In genomic region chr14:54261386-54261785, GRCm38 (mm10) we compare ENCODE assay signal across 27 mouse cellular contexts. TPM values are rescaled to one million over a fixed set of nuclear protein-coding genes. Genes with fewer than 3 reads are reported as not detected.
DNase-seq lines count a peak whose midpoint lies in the region; ATAC-seq and TF ChIP-seq lines count a peak whose summit lies in the region.
"Had no signal": no experiment of that assay in that cellular context is flagged by ENCODE, and none has a peak within 500 bp of the region (broad histone marks: within the 10 kb centered on the region; RNA-seq: fewer than 3 reads in every experiment).

No protein-coding gene starts in this region.

- no peak overlapping the region for H3K9ac ChIP-seq in intestine, embryonic 14.5 days (ENCODE audit: low read length)
- no peak overlapping the region for H3K9ac ChIP-seq in intestine, postnatal 0 days (ENCODE audit: low read depth, low read length)
- no peak overlapping the region for H3K9ac ChIP-seq in liver, postnatal 0 days (replicated peaks)
- no peak overlapping the region for H3K9ac ChIP-seq in liver, embryonic 12.5 days
- H3K9ac ChIP-seq in stomach, postnatal 0 days (ENCODE audit: low read length) = no peak overlapping the region
- H3K9ac ChIP-seq: embryonic facial prominence, embryonic 13.5 days; embryonic facial prominence, embryonic 15.5 days; forebrain, embryonic 12.5 days had no signal

- H3K27ac ChIP-seq in intestine, embryonic 14.5 days (ENCODE audit: low read depth) = no peak overlapping the region
- no peak overlapping the region for H3K27ac ChIP-seq in intestine, postnatal 0 days (ENCODE audit: low read depth, low read length)
- no peak overlapping the region for H3K27ac ChIP-seq in liver, postnatal 0 days (ENCODE audit: low read depth)
- H3K27ac ChIP-seq in liver, embryonic 12.5 days = no peak overlapping the region
- no peak overlapping the region for H3K27ac ChIP-seq in stomach, postnatal 0 days (replicated peaks)
- H3K27ac ChIP-seq: embryonic facial prominence, embryonic 13.5 days; embryonic facial prominence, embryonic 15.5 days; forebrain, embryonic 10.5 days; forebrain, embryonic 12.5 days had no signal

- peak; percentile 23 for DNase-seq in intestine, embryonic 14.5 days (ENCODE audit: low spot score)
- DNase-seq in liver, postnatal 0 days = peak; percentile 9
- peak; percentile 4 for DNase-seq in thymus, postnatal 4 days
- no peak for DNase-seq in thymus, postnatal 0 days (ENCODE audit: low spot score)
- peak; percentile 4 for DNase-seq in stomach, postnatal 0 days (ENCODE audit: low spot score)
- no peak for DNase-seq in lung, postnatal 14 days
- DNase-seq: adrenal gland, adult 2 months; adrenal gland, postnatal 10 days; adrenal gland, postnatal 25 days; cerebellum, adult 11 months; cerebellum, adult 18-20 months; cerebellum, adult 8-10 months; cerebellum, adult 9-11 months; cerebellum, postnatal 14 days; cerebellum, postnatal 36 days; embryo, embryonic 11 days had no signal

- H3K4me1 ChIP-seq in intestine, embryonic 14.5 days (replicated peaks; ENCODE audit: control insufficient read depth, insufficient read depth, low read length) = peaks cover 15% of the 10 kb centered on the region
- no peaks in the 10 kb centered on the region for H3K4me1 ChIP-seq in intestine, postnatal 0 days (replicated peaks; ENCODE audit: control insufficient read depth, insufficient read depth, low read length)
- H3K4me1 ChIP-seq in liver, postnatal 0 days (ENCODE audit: insufficient read depth) = peaks cover 20% of the 10 kb centered on the region
- peaks cover 31% of the 10 kb centered on the region for H3K4me1 ChIP-seq in liver, embryonic 12.5 days
- no peaks in the 10 kb centered on the region; the same call in 1 of the 2 replicates for H3K4me1 ChIP-seq in stomach, postnatal 0 days (replicated peaks; ENCODE audit: control insufficient read depth, insufficient read depth)

- no peaks in the 10 kb centered on the region for H3K9me3 ChIP-seq in intestine, embryonic 14.5 days (ENCODE audit: control insufficient read depth, low read length)
- no peaks in the 10 kb centered on the region for H3K9me3 ChIP-seq in intestine, postnatal 0 days (ENCODE audit: control insufficient read depth)
- H3K9me3 ChIP-seq in liver, postnatal 0 days (ENCODE audit: low read length) = no peaks in the 10 kb centered on the region
- no peaks in the 10 kb centered on the region for H3K9me3 ChIP-seq in liver, embryonic 12.5 days (replicated peaks)
- no peaks in the 10 kb centered on the region for H3K9me3 ChIP-seq in stomach, postnatal 0 days (ENCODE audit: control insufficient read depth, low read length)
- H3K9me3 ChIP-seq: embryonic facial prominence, embryonic 13.5 days; embryonic facial prominence, embryonic 15.5 days; forebrain, embryonic 10.5 days; forebrain, embryonic 12.5 days had no signal

- H3K27me3 ChIP-seq in intestine, embryonic 14.5 days (replicated peaks; ENCODE audit: control insufficient read depth, insufficient read depth, low read length) = no peaks in the 10 kb centered on the region
- no peaks in the 10 kb centered on the region for H3K27me3 ChIP-seq in intestine, postnatal 0 days (replicated peaks; ENCODE audit: control insufficient read depth, insufficient read depth, low read length)
- H3K27me3 ChIP-seq in liver, postnatal 0 days (ENCODE audit: insufficient read depth, low read length) = no peaks in the 10 kb centered on the region
- peaks cover 10% of the 10 kb centered on the region; the same call in 1 of the 2 replicates for H3K27me3 ChIP-seq in liver, embryonic 12.5 days (replicated peaks)
- H3K27me3 ChIP-seq in stomach, postnatal 0 days (ENCODE audit: control insufficient read depth, insufficient read depth, low read length) = no peaks in the 10 kb centered on the region
- H3K27me3 ChIP-seq: embryonic facial prominence, embryonic 13.5 days; embryonic facial prominence, embryonic 15.5 days; forebrain, embryonic 12.5 days had no signal

- ATAC-seq in intestine, embryonic 14.5 days (replicated peaks; ENCODE audit: low FRiP score, low TSS enrichment, low read depth) = no peak
- no peak for ATAC-seq in intestine, postnatal 0 days
- no peak for ATAC-seq in liver, postnatal 0 days
- ATAC-seq in liver, embryonic 12.5 days = no peak
- ATAC-seq in stomach, postnatal 0 days (ENCODE audit: low FRiP score, low TSS enrichment) = no peak
- ATAC-seq: forebrain, embryonic 14.5 days had no signal

- H3K4me2 ChIP-seq in intestine, embryonic 14.5 days (ENCODE audit: low read length) = no peak overlapping the region
- H3K4me2 ChIP-seq in intestine, postnatal 0 days (replicated peaks; ENCODE audit: low read depth) = no peak overlapping the region
- H3K4me2 ChIP-seq in liver, postnatal 0 days (ENCODE audit: low read depth, low read length) = no peak overlapping the region
- no peak overlapping the region for H3K4me2 ChIP-seq in liver, embryonic 12.5 days
- H3K4me2 ChIP-seq in stomach, postnatal 0 days (replicated peaks; ENCODE audit: low read depth) = no peak overlapping the region
- H3K4me2 ChIP-seq: embryonic facial prominence, embryonic 13.5 days; embryonic facial prominence, embryonic 15.5 days; forebrain, embryonic 12.5 days had no signal

- peaks cover 26% of the 10 kb centered on the region for H3K36me3 ChIP-seq in intestine, embryonic 14.5 days (ENCODE audit: control insufficient read depth, insufficient read depth, low read length)
- peaks cover 34% of the 10 kb centered on the region for H3K36me3 ChIP-seq in intestine, postnatal 0 days (ENCODE audit: control insufficient read depth, insufficient read depth)
- peaks cover 21% of the 10 kb centered on the region; the same call in 1 of the 2 replicates for H3K36me3 ChIP-seq in liver, postnatal 0 days (replicated peaks; ENCODE audit: insufficient read depth, low read length)
- H3K36me3 ChIP-seq in liver, embryonic 12.5 days = peaks cover 14% of the 10 kb centered on the region
- peaks cover 12% of the 10 kb centered on the region for H3K36me3 ChIP-seq in stomach, postnatal 0 days (ENCODE audit: control insufficient read depth, insufficient read depth, low read length)

- WGBS in intestine, embryonic 14.5 days = 92% methylated on average over 2 of the region's 2 CpGs
- 89% methylated on average over 2 of the region's 2 CpGs for WGBS in intestine, postnatal 0 days
- 86% methylated on average over 2 of the region's 2 CpGs for WGBS in liver, postnatal 0 days (ENCODE audit: insufficient replicate concordance)
- 80% methylated on average over 2 of the region's 2 CpGs for WGBS in liver, embryonic 12.5 days (ENCODE audit: insufficient replicate concordance)
- 94% methylated on average over 2 of the region's 2 CpGs for WGBS in stomach, postnatal 0 days

- TF ChIP-seq CTCF in intestine, postnatal 0 days (IDR thresholded peaks at IDR 0.05; ENCODE audit: low read depth) = no peak
- no peak for TF ChIP-seq CTCF in liver, postnatal 0 days (IDR thresholded peaks at IDR 0.05; ENCODE audit: low read depth)
- TF ChIP-seq CTCF in stomach, postnatal 0 days (IDR thresholded peaks at IDR 0.05; ENCODE audit: low read depth) = no peak

- no peak for TF ChIP-seq EP300 in liver, postnatal 0 days (IDR thresholded peaks at IDR 0.05; ENCODE audit: low read depth)
- no peak for TF ChIP-seq EP300 in stomach, postnatal 0 days (optimal IDR thresholded peaks at IDR 0.05)

- no peak overlapping the region for H3K4me3 ChIP-seq in intestine, embryonic 14.5 days (ENCODE audit: low read depth, low read length)
- H3K4me3 ChIP-seq in intestine, postnatal 0 days (ENCODE audit: low read depth, low read length) = no peak overlapping the region
- no peak overlapping the region for H3K4me3 ChIP-seq in liver, postnatal 0 days (ENCODE audit: low read depth, low read length)
- H3K4me3 ChIP-seq in liver, embryonic 12.5 days = no peak overlapping the region
- no peak overlapping the region for H3K4me3 ChIP-seq in stomach, postnatal 0 days (ENCODE audit: low read depth, low read length)
- H3K4me3 ChIP-seq: embryonic facial prominence, embryonic 13.5 days; embryonic facial prominence, embryonic 15.5 days; erythroblast, embryonic 14.5 days; forebrain, embryonic 10.5 days; forebrain, embryonic 12.5 days had no signal

RNA-seq across cellular contexts. Expression of gene Abhd4, which starts 7.4 kb away (rescaled TPM):
- polyA plus RNA-seq in intestine, embryonic 14.5 days (2014; fragmentation: Nextera tagmentation; extraction: Ambion mirVana) = 46.9 and 53.5 TPM in 2 replicates
- polyA plus RNA-seq in intestine, postnatal 0 days (2015; fragmentation: Nextera tagmentation; extraction: Ambion mirVana) = 38.3 and 38.4 TPM in 2 replicates
- polyA plus RNA-seq in liver, postnatal 0 days (2015; fragmentation: Nextera tagmentation; extraction: Ambion mirVana) = 15.9 and 17.1 TPM in 2 replicates
- polyA plus RNA-seq in liver, embryonic 12.5 days (2016; fragmentation: Nextera tagmentation; extraction: Ambion mirVana) = 18.8 and 22.0 TPM in 2 replicates
- 19.2 and 19.7 TPM in 2 replicates for polyA plus RNA-seq in thymus, postnatal 0 days (2015; fragmentation: Nextera tagmentation; extraction: Ambion mirVana)
- polyA plus RNA-seq in stomach, postnatal 0 days (2015; fragmentation: Nextera tagmentation; extraction: Ambion mirVana) = 40.2 and 45.7 TPM in 2 replicates

RNA-seq across cellular contexts. Expression of gene Dad1, which starts 7.5 kb away (rescaled TPM):
- 414 and 449 TPM in 2 replicates for polyA plus RNA-seq in intestine, embryonic 14.5 days (2014; fragmentation: Nextera tagmentation; extraction: Ambion mirVana)
- 484 and 492 TPM in 2 replicates for polyA plus RNA-seq in intestine, postnatal 0 days (2015; fragmentation: Nextera tagmentation; extraction: Ambion mirVana)
- polyA plus RNA-seq in liver, postnatal 0 days (2015; fragmentation: Nextera tagmentation; extraction: Ambion mirVana) = 226 and 229 TPM in 2 replicates
- 234 and 237 TPM in 2 replicates for polyA plus RNA-seq in liver, embryonic 12.5 days (2016; fragmentation: Nextera tagmentation; extraction: Ambion mirVana)
- polyA plus RNA-seq in thymus, postnatal 0 days (2015; fragmentation: Nextera tagmentation; extraction: Ambion mirVana) = 400 and 426 TPM in 2 replicates
- 397 and 433 TPM in 2 replicates for polyA plus RNA-seq in stomach, postnatal 0 days (2015; fragmentation: Nextera tagmentation; extraction: Ambion mirVana)

RNA-seq across cellular contexts. Expression of gene Olfr49, which starts 23.4 kb away (rescaled TPM):
- polyA plus RNA-seq in intestine, embryonic 14.5 days (2014; fragmentation: Nextera tagmentation; extraction: Ambion mirVana) = not detected in 2 replicates
- 0.14 TPM in 1 of 2 replicates, not detected in the other for polyA plus RNA-seq in intestine, postnatal 0 days (2015; fragmentation: Nextera tagmentation; extraction: Ambion mirVana)
- not detected in 2 replicates for polyA plus RNA-seq in liver, postnatal 0 days (2015; fragmentation: Nextera tagmentation; extraction: Ambion mirVana)
- polyA plus RNA-seq in liver, embryonic 12.5 days (2016; fragmentation: Nextera tagmentation; extraction: Ambion mirVana) = not detected in 2 replicates
- not detected in 2 replicates for polyA plus RNA-seq in thymus, postnatal 0 days (2015; fragmentation: Nextera tagmentation; extraction: Ambion mirVana)
- polyA plus RNA-seq in stomach, postnatal 0 days (2015; fragmentation: Nextera tagmentation; extraction: Ambion mirVana) = 0.02 and 0.16 TPM in 2 replicates
- polyA plus RNA-seq: adrenal gland, adult 2 months; brain, embryonic 14.5 days; C2C12; embryonic facial prominence, embryonic 11.5 days; embryonic facial prominence, embryonic 13.5 days; erythroblast, embryonic 14.5 days; forebrain, embryonic 10.5 days; forebrain, embryonic 12.5 days; forebrain, embryonic 14.5 days had no signal

Comparison
In these comparisons a context has a peak if more than half of its experiments do, and no peak if none do; other contexts are left out.
1. DNase-seq: peak in intestine, embryonic 14.5 days (single experiment), liver, postnatal 0 days (single experiment), thymus, postnatal 4 days (single experiment) and stomach, postnatal 0 days (single experiment); none in thymus, postnatal 0 days (single experiment) and lung, postnatal 14 days (single experiment).